Mouse (Mus musculus): ENCODE data around the gene Htr1f. TPM values are rescaled to one million over a fixed set of nuclear protein-coding genes. Genes with fewer than 3 reads are reported as not detected.
A peak's percentile ranks its signal among the peaks of the same experiment; 100 is the strongest.
"Not testable (repeated sequence)": the region's sequence is repeated elsewhere in the genome, so short reads cannot be mapped to it uniquely, and the experiment has no call there.

The Htr1f gene
- 1 to 10 TPM; 5.2 to 7.3 (median 6.6) TPM for total RNA-seq (2022)

- peak in 1 of 2 experiments; percentile 25 for DNase-seq (ENCODE audit: low spot score in 2 of 2)
These were observed at the start of gene Htr1f for GRCm38 (mm10) chr16:65105184-65105931. Gene Htr1f, minus strand, starts transcription at chr16:65105854.

- no peak for DNase-seq (ENCODE audit: low spot score in 2 of 2)
These were observed 34.1 kb upstream of the Htr1f start for GRCm38 (mm10) chr16:65139771-65140170.

- DNase-seq (ENCODE audit: low spot score in 2 of 2): peak in 1 of 2 experiments; percentile 68
These were observed 23.7 kb upstream of the Htr1f start for GRCm38 (mm10) chr16:65129391-65129790.

GRCm38 (mm10) chr16:65127846-65128245 lies 22.2 kb upstream of the Htr1f start:
- DNase-seq (ENCODE audit: low spot score in 2 of 2): no peak

- DNase-seq (ENCODE audit: low spot score in 2 of 2): no peak
These were observed 6.6 kb upstream of the Htr1f start for GRCm38 (mm10) chr16:65112221-65112620.

GRCm38 (mm10) chr16:65093552-65093951 lies 12.1 kb downstream of the Htr1f start:
- no peak for DNase-seq (ENCODE audit: low spot score in 2 of 2)

- no peak for DNase-seq (ENCODE audit: low spot score in 2 of 2)
These were observed 22.2 kb downstream of the Htr1f start for GRCm38 (mm10) chr16:65083475-65083874.

GRCm38 (mm10) chr16:65069867-65070266 lies 35.8 kb downstream of the Htr1f start:
- DNase-seq (ENCODE audit: low spot score in 2 of 2): no peak

- DNase-seq (ENCODE audit: low spot score in 2 of 2): no peak
These were observed 39.4 kb downstream of the Htr1f start for GRCm38 (mm10) chr16:65066264-65066663.

GRCm38 (mm10) chr16:65037660-65038425 lies 67.8 kb downstream of the Htr1f start:
- DNase-seq (ENCODE audit: low spot score in 2 of 2): not testable (repeated sequence)

GRCm38 (mm10) chr16:65029675-65030074 lies 76.0 kb downstream of the Htr1f start:
- DNase-seq (ENCODE audit: low spot score in 2 of 2): peak; percentile 7 to 34

GRCm38 (mm10) chr16:65022364-65022763 lies 83.3 kb downstream of the Htr1f start:
- DNase-seq (ENCODE audit: low spot score in 2 of 2): peak in 1 of 2 experiments; percentile 53

GRCm38 (mm10) chr16:65018710-65019109 lies 86.9 kb downstream of the Htr1f start:
- no peak for DNase-seq (ENCODE audit: low spot score in 2 of 2)

- no peak for DNase-seq (ENCODE audit: low spot score in 2 of 2)
These were observed 87.5 kb downstream of the Htr1f start for GRCm38 (mm10) chr16:65018134-65018533.

GRCm38 (mm10) chr16:65017566-65017965 lies 88.1 kb downstream of the Htr1f start:
- no peak for DNase-seq (ENCODE audit: low spot score in 2 of 2)

GRCm38 (mm10) chr16:65015241-65015640 lies 90.4 kb downstream of the Htr1f start:
- no peak for DNase-seq (ENCODE audit: low spot score in 2 of 2)

- DNase-seq (ENCODE audit: low spot score in 2 of 2): no peak
These were observed 103.4 kb downstream of the Htr1f start for GRCm38 (mm10) chr16:65001993-65002821.

GRCm38 (mm10) chr16:64989279-64989800 lies 116.3 kb downstream of the Htr1f start:
- no peak for DNase-seq (ENCODE audit: low spot score in 2 of 2)

GRCm38 (mm10) chr16:64987564-64987963 lies 118.1 kb downstream of the Htr1f start:
- no peak for DNase-seq (ENCODE audit: low spot score in 2 of 2)

- DNase-seq (ENCODE audit: low spot score in 2 of 2): no peak
These were observed 118.6 kb downstream of the Htr1f start for GRCm38 (mm10) chr16:64987049-64987448.

GRCm38 (mm10) chr16:64974636-64975035 lies 131.0 kb downstream of the Htr1f start:
- DNase-seq (ENCODE audit: low spot score in 2 of 2): no peak

Data from left cerebral cortex, adult 8-10 months (tissue).